Mouse (Mus musculus) midbrain, embryonic 14.5 days (tissue): ENCODE results near the gene Calcb. TPM values are rescaled to one million over a fixed set of nuclear protein-coding genes. Genes with fewer than 3 reads are reported as not detected.

ENCODE experiments used
- ATAC-seq: fragments of 200-750 bp; cut with Nextera tagmentation; 2 replicates; pipeline ENCODE4 v1.8.0; 2017; ENCODE audit warnings: moderate number of reproducible peaks, moderate library complexity; ENCODE audit not compliant: low FRiP score, low TSS enrichment
- DNase-seq: peaks from one replicate; pipeline ENCODE4 v3.0.0-alpha.2; 2015
- H3K27ac ChIP-seq: fragments of 300-500 bp; sonication (generic); replicated peaks from 2 replicates; pipeline ENCODE4 v1.5.1; 2014; ENCODE audit warnings: mild to moderate bottlenecking, low read depth, low read length, moderate library complexity
- H3K27me3 ChIP-seq: fragments of 300-500 bp; sonication (generic); 2 replicates; pipeline ENCODE4 v1.6.1; 2014; ENCODE audit warnings: low read length, control low read depth, mixed read lengths; ENCODE audit not compliant: control insufficient read depth, insufficient read depth
- H3K36me3 ChIP-seq: fragments of 300-500 bp; sonication (generic); 2 replicates; pipeline ENCODE4 v1.6.1; 2014; ENCODE audit warnings: low read length, control low read depth; ENCODE audit not compliant: control insufficient read depth, insufficient read depth
- H3K4me1 ChIP-seq: fragments of 300-500 bp; sonication (generic); 2 replicates; pipeline ENCODE4 v1.6.1; 2014; ENCODE audit warnings: mild to moderate bottlenecking, antibody characterized with exemption, low read length, control low read depth; ENCODE audit not compliant: control insufficient read depth, insufficient read depth
- H3K4me2 ChIP-seq: fragments of 300-500 bp; sonication (generic); 2 replicates; pipeline ENCODE4 v1.6.1; 2014; ENCODE audit warnings: mild to moderate bottlenecking, low read length, moderate library complexity
- H3K4me3 ChIP-seq: fragments of 300-500 bp; sonication (generic); replicated peaks from 2 replicates; pipeline ENCODE4 v1.5.1; 2014; ENCODE audit warnings: low read depth, low read length
- H3K9ac ChIP-seq: fragments of 300-500 bp; sonication (generic); replicated peaks from 2 replicates; pipeline ENCODE4 v1.6.1; 2014; ENCODE audit warnings: mild to moderate bottlenecking, low read length, moderate library complexity
- H3K9me3 ChIP-seq: fragments of 300-500 bp; sonication (generic); 2 replicates; pipeline ENCODE4 v1.6.1; 2016; ENCODE audit warnings: low read length, control low read depth, mixed read lengths; ENCODE audit not compliant: control insufficient read depth
- WGBS: fragments of 180-500 bp; shearing (Covaris S2); extraction: QIAGEN DNeasy Blood & Tissue Kit; methylation state at CpG from one replicate; pipeline ENCODE4 v1.1.7; 2014; 5-methylcytosine and 5-hydroxymethylcytosine counted together
- polyA plus RNA-seq: library from polyadenylated mRNA; unstranded; fragments of >200 nt; fragmentation: Nextera tagmentation; extraction: Ambion mirVana; gene quantifications from 2 replicates; pipeline ENCODE4 v1.2.1, GENCODE M21; 2014

Calcb gene
- polyA plus RNA-seq, result not detected in 2 replicates

GRCm38 (mm10) chr7:114718300-114718699 lies at the start of gene Calcb:
Gene Calcb, plus strand, starts transcription at chr7:114718643.
- Histone ChIP-seq H3K27me3 (peaks cover 28% of the 10 kb centered on the region), H3K4me3 (0 out of 2 replicates have a peak within 1 kb of the TSS, but pooled peaks have one; percentile 2), H3K36me3 (no peaks in the 10 kb centered on the region), H3K4me1 (peaks cover 8% of the 10 kb centered on the region; the same call in 1 of the 2 replicates), H3K9me3 (no peaks in the 10 kb centered on the region), H3K27ac (no peak within 1 kb of the TSS), H3K9ac (no peak within 1 kb of the TSS), H3K4me2 (peak within 1 kb of the TSS; percentile 37)
- WGBS, result 4% methylated on average over 11 of the region's 11 CpGs
- ATAC-seq (no peak), DNase-seq (no peak)

GRCm38 (mm10) chr7:114671405-114671804 lies 47.0 kb upstream of the Calcb start:
- H3K4me1 ChIP-seq, result no peaks in the 10 kb centered on the region
- DNase-seq (no peak), ATAC-seq (no peak)
- no peak overlapping the region for H3K4me2 ChIP-seq
- no peak overlapping the region for H3K4me3 ChIP-seq
- H3K9ac ChIP-seq, result no peak overlapping the region
- H3K9me3 ChIP-seq, result no peaks in the 10 kb centered on the region
- H3K27ac ChIP-seq, result no peak overlapping the region
- no peaks in the 10 kb centered on the region for H3K27me3 ChIP-seq
- no peaks in the 10 kb centered on the region for H3K36me3 ChIP-seq
- WGBS, result 84% methylated on average over 1 of the region's 1 CpGs

GRCm38 (mm10) chr7:114672697-114673096 lies 45.7 kb upstream of the Calcb start:
- Histone ChIP-seq H3K4me3 (no peak overlapping the region), H3K9ac (no peak overlapping the region), H3K4me2 (no peak overlapping the region), H3K4me1 (no peaks in the 10 kb centered on the region), H3K27ac (no peak overlapping the region), H3K9me3 (no peaks in the 10 kb centered on the region), H3K27me3 (no peaks in the 10 kb centered on the region), H3K36me3 (no peaks in the 10 kb centered on the region)
- WGBS, result 35% methylated on average over 2 of the region's 2 CpGs
- peak; percentile 70 for DNase-seq
- ATAC-seq, result no peak

GRCm38 (mm10) chr7:114692339-114692738 lies 26.1 kb upstream of the Calcb start:
- DNase-seq (peak; percentile 23), ATAC-seq (no peak)
- H3K9me3 ChIP-seq, result no peaks in the 10 kb centered on the region
- H3K4me2 ChIP-seq, result no peak overlapping the region
- no peaks in the 10 kb centered on the region for H3K4me1 ChIP-seq
- no peak overlapping the region for H3K27ac ChIP-seq
- H3K4me3 ChIP-seq, result no peak overlapping the region
- H3K36me3 ChIP-seq, result no peaks in the 10 kb centered on the region
- no peak overlapping the region for H3K9ac ChIP-seq
- H3K27me3 ChIP-seq, result no peaks in the 10 kb centered on the region

- DNase-seq, result no peak
- no peak overlapping the region for H3K4me2 ChIP-seq
- H3K9ac ChIP-seq, result no peak overlapping the region
- WGBS, result 66% methylated on average over 2 of the region's 2 CpGs
- no peaks in the 10 kb centered on the region for H3K4me1 ChIP-seq
- H3K4me3 ChIP-seq, result no peak overlapping the region
- no peak for ATAC-seq
- no peaks in the 10 kb centered on the region for H3K36me3 ChIP-seq
- H3K27me3 ChIP-seq, result no peaks in the 10 kb centered on the region
- H3K9me3 ChIP-seq, result no peaks in the 10 kb centered on the region
- H3K27ac ChIP-seq, result no peak overlapping the region
Measured at GRCm38 (mm10) chr7:114700871-114701270, 17.6 kb upstream of the Calcb start.

GRCm38 (mm10) chr7:114706716-114707115 lies 11.7 kb upstream of the Calcb start:
- 92% methylated on average over 4 of the region's 4 CpGs for WGBS
- no peaks in the 10 kb centered on the region for H3K4me1 ChIP-seq
- H3K36me3 ChIP-seq, result no peaks in the 10 kb centered on the region
- DNase-seq (no peak), ATAC-seq (no peak)
- H3K9ac ChIP-seq, result no peak overlapping the region
- no peak overlapping the region for H3K27ac ChIP-seq
- H3K4me2 ChIP-seq, result no peak overlapping the region
- no peak overlapping the region for H3K4me3 ChIP-seq
- H3K27me3 ChIP-seq, result no peaks in the 10 kb centered on the region
- no peaks in the 10 kb centered on the region for H3K9me3 ChIP-seq

- Histone ChIP-seq H3K4me2 (no peak overlapping the region), H3K4me3 (no peak overlapping the region), H3K27me3 (no peaks in the 10 kb centered on the region), H3K36me3 (no peaks in the 10 kb centered on the region), H3K9ac (no peak overlapping the region), H3K4me1 (no peaks in the 10 kb centered on the region), H3K9me3 (no peaks in the 10 kb centered on the region), H3K27ac (no peak overlapping the region)
- DNase-seq (no peak), ATAC-seq (no peak)
- 79% methylated on average over 1 of the region's 1 CpGs for WGBS
Measured at GRCm38 (mm10) chr7:114707398-114707797, 11.0 kb upstream of the Calcb start.

GRCm38 (mm10) chr7:114710419-114710818 lies 8.0 kb upstream of the Calcb start:
- Histone ChIP-seq H3K27me3 (no peaks in the 10 kb centered on the region), H3K27ac (no peak overlapping the region), H3K4me1 (no peaks in the 10 kb centered on the region), H3K4me2 (no peak overlapping the region), H3K4me3 (no peak overlapping the region), H3K9me3 (no peaks in the 10 kb centered on the region), H3K9ac (no peak overlapping the region), H3K36me3 (no peaks in the 10 kb centered on the region)
- no peak for DNase-seq
- ATAC-seq, result no peak
- WGBS, result 84% methylated on average over 2 of the region's 2 CpGs

- no peak for ATAC-seq
Measured at GRCm38 (mm10) chr7:114712523-114712922, 5.9 kb upstream of the Calcb start.

More at GRCm38 (mm10) chr7:114712523-114712922, 5.9 kb upstream of the Calcb start:
- no peaks in the 10 kb centered on the region for H3K36me3 ChIP-seq
- H3K4me1 ChIP-seq, result no peaks in the 10 kb centered on the region
- no peak overlapping the region for H3K4me2 ChIP-seq
- no peak for DNase-seq
- no peak overlapping the region for H3K4me3 ChIP-seq
- 82% methylated on average over 1 of the region's 1 CpGs for WGBS
- no peak overlapping the region for H3K9ac ChIP-seq
- H3K9me3 ChIP-seq, result no peaks in the 10 kb centered on the region
- H3K27me3 ChIP-seq, result peaks cover 6% of the 10 kb centered on the region; the same call in 1 of the 2 replicates
- no peak overlapping the region for H3K27ac ChIP-seq
